Mouse (Mus musculus) CD4-positive naive resting alpha-beta T cell, adult 76 days (primary cell): ENCODE data around the gene Prkrip1. TPM values are rescaled to one million over a fixed set of nuclear protein-coding genes. Genes with fewer than 3 reads are reported as not detected.

ENCODE experiments used
- total RNA-seq: library from RNA; stranded (reverse); gene quantifications from one replicate; pipeline ENCODE4 v1.2.4, GENCODE M21; 2023

Gene Prkrip1
- total RNA-seq: 29.5 TPM

DNA sequence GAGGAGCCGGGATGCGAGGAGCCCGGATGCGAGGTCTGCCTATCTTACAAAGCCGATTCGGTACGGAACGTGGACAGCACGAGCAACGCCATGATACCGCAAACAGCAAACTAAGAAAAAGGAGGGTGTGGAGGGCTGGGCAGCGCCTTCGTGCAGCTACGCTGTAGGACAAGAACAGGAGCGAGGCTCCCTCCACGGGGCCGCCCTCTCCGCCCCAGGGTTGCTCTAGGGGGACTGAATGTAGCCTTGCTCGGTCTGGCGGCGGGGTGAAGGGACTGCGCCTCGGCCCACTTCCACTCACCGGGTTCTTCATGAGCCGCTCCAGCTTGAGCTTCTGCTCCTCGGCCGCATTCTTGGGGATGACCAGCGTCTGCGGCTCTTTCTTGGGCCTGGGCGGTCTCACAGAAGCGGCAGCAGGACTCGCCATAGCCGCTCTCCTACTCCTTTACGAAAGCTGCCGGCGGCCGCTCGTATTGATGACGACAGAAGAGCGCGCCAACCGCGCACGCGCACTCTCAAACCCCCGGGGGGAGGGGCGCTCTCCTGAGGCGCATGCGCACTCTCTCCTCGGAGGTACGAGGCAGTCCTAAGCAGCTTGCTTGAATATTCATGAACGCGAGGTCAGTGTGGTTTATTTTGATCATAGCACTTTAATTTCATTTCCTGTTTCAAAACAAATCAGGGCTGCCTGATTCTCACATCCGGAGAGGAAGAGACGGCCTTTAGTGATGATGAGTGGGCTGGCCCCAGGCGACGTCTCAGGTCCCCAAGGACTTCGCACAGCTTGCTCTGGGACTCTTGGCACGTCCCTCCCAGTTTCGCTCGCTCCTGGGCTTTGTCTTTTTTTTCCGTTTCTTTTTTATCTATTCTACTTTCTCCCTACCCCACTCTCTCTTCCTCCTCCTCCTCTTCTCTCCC is at the start of gene Prkrip1:
Gene Prkrip1, minus strand, starts transcription at position 490 of the 918 bp plus-strand sequence.

DNA sequence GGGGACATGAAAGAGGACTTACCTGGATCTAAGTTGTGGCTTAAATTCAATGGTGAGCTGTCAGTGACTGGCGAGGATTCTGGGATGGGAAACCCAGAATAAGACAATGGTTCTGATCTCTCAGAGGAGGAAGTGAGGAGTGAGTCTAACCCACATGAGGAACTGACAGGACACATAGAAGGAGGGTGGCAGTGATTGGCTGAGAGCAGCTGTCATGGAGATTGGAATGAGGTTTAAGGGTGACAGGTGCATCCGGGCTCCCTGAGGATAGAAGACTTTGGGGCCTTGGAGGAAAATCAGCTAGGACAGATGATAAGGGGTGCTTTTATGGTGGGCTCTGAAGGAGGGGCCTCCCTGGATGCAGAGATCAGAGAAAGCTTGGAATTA is 47.7 kb upstream of the Prkrip1 start, which contains the start of gene Sh2b2:
Gene Sh2b2, minus strand, starts transcription at position 105 of the 387 bp plus-strand sequence.

DNA sequence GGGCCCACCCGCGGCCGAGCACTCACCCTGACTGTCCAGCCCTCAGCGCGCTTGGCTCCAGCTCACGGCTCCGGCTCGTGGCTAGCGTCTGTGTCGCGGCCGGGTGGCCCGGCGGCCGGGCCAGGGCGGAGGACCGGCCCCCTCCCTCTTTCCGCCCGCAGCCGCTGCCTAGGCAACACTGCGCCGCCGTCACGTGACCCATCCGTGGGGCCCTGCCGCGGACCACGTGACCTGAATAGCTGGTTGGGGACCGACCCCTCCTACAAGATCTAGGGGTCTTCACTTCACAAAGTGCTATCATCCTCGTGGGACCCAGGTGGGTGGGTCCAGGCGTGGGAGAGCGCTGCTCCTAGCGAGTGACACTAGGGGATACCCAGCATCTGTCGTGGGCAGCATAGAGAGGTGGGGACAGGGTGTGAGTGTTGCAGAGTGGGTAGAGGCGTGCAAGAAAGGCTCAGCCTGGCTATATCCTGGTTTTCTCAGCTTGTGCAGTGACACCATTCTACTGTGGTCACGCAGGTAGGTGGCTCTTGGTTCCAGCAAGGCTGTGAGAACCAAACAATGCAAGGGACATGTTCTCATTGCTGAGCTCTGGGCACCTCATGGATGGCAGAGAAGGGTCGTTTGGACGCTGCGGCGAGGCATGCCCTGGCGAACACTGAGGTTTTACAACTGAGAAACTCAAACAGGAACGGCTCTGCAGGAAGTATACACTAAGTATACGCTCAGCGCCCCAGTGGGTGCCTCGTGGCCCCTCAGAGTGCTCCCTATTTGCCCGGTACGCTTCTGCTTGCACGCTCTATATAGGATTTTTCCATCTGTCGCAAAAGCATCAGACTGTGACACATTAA is 28.0 kb downstream of the Prkrip1 start, which contains the start of gene Orai2:
Gene Orai2, minus strand, starts transcription at position 202 of the 851 bp plus-strand sequence.

GRCm38 (mm10) chr5:136135571-136136291 is 63.0 kb downstream of the Prkrip1 start, which contains the start of the genes Lrwd1 and Alkbh4:
Lrwd1 (minus strand) TSS chr5:136136074.
Alkbh4 (plus strand) TSS chr5:136136146.

Other genes starting within 250 kb of the Prkrip1 start
- not detected for gene Ssc4d, start 224.4 kb downstream of the Prkrip1 start, total RNA-seq
- gene Zp3, start 218.9 kb downstream of the Prkrip1 start, total RNA-seq: not detected
- 30.5 TPM for gene Dtx2, start 204.2 kb downstream of the Prkrip1 start, total RNA-seq
- not detected for gene Upk3b, start 160.5 kb downstream of the Prkrip1 start, total RNA-seq
- not detected for gene Upk3bl, start 144.5 kb downstream of the Prkrip1 start, total RNA-seq
- 8.0 TPM for gene Rasa4, start 115.0 kb downstream of the Prkrip1 start, total RNA-seq
- 44.6 TPM for gene Polr2j, start 82.3 kb downstream of the Prkrip1 start, total RNA-seq
- 41.4 TPM for gene Lrwd1, start 62.9 kb downstream of the Prkrip1 start, total RNA-seq
- gene Alkbh4, start 62.8 kb downstream of the Prkrip1 start, total RNA-seq: 24.5 TPM
- 168 TPM for gene Orai2, start 28.2 kb downstream of the Prkrip1 start, total RNA-seq
- gene Sh2b2, start 47.6 kb upstream of the Prkrip1 start, total RNA-seq: 2.2 TPM